Mouse (Mus musculus) adrenal gland (tissue): Measurements from ENCODE around the gene A630076J17Rik.

Experiments used
- intact Hi-C: fragments of 180-260 bp; cut with DNase I; formaldehyde crosslinking; loops from one replicate; pipeline ENCODE4 v1.15.1; 2025

A630076J17Rik gene

DNA sequence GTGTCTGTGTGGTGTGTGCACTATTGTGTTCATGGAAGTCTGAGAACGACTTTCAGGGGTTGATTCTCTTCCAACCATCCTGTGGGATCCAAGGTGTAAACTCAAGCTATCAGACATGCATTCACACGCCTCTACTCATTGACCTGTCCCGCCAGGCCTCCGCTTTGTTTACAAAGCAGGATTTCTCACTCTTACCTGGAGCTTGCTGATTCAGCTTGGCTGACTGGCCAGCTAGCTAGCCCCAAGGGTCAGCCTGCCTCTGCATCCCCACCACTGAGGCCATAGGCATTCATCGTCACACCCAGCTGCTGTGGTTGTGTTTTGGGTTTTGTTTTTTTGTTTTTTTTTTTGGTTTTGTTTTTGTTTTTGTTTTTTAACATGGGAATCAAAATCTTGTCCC, 1.2 kb upstream of the A630076J17Rik start:
- intact Hi-C loops: no loop called here

DNA sequence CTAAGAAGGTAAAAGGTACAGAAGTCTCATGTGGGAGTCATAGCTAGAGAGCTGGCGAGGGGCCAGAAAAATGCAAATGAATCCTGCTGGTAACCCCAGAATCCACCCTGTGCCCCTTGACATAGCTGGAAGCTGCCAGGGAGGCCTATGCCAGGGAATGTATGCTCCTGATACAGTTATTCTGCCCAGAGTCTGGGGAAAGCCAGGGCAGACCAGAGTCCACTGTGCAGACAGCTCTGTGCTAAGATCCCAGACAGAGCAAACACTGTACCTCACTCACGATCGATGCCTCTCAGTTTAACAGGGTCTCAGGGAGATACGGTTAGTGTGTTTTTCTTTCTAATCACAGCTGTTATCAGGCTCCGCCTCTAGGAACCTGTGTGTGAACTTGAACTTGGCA, 592 bp upstream of the A630076J17Rik start:
- intact Hi-C loops: loop anchor here (5.0 to 10.0 kb wide), 2 partner anchors 125 to 237 kb away; no protein-coding TSS in a partner anchor

GRCm38 (mm10) chr3:107231202-107231601, 788 bp downstream of the A630076J17Rik start:
- intact Hi-C loops: loop anchor here (5.0 to 10.0 kb wide), 2 partner anchors 124 to 236 kb away; no protein-coding TSS in a partner anchor

GRCm38 (mm10) chr3:107233351-107233813, 3.0 kb downstream of the A630076J17Rik start:
- intact Hi-C loops: loop anchor here (1.0 to 10.0 kb wide), 3 partner anchors 41 to 234 kb away; no protein-coding TSS in a partner anchor

DNA sequence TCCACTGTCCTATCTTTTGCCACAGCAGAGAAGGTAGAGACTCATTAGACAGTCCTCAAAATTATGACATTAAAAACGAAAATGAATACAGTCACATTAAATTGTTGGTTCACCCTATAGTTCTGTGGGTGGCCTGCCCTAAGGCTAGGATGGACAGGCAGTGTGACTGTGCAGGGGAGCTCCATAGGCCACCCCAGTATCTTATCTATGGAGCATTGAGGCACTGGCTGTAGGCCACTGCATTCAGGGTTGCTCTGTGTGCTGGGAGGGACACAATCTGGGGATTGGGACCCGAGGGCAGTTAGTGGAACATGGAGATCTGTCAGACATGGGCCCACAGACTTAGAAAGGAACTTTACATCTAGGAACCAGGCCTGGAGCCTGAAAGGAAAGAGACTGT, 3.5 kb downstream of the A630076J17Rik start:
- intact Hi-C loops: loop anchor here (1.0 to 10.0 kb wide), 3 partner anchors 40 to 233 kb away; no protein-coding TSS in a partner anchor

DNA sequence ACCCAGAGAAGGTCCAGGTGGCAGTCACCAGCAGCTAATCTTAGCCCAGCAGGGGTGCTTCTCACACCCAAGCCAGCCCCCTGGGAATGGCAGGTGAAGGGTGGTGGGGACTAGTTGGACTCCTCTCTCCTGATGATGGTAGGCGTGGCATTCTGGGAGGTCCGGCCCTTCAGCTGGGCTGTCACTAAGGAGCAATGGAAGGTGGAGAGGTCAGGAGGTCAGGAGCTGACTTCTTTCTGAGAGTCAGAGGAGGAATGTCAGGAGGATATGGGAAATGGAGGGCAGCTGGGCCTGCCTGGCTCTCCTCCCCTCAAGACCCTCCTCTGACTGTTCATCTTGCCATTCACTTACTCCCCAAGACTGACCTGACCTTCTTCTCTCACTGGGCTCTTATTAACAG, 7.6 kb downstream of the A630076J17Rik start:
- intact Hi-C loops: loop anchor here (10.0 kb wide), 1 partner anchor 117 kb away; no protein-coding TSS in a partner anchor

GRCm38 (mm10) chr3:107238471-107238980, 8.1 kb downstream of the A630076J17Rik start:
- intact Hi-C loops: loop anchor here (10.0 kb wide), 1 partner anchor 116 kb away; no protein-coding TSS in a partner anchor

DNA sequence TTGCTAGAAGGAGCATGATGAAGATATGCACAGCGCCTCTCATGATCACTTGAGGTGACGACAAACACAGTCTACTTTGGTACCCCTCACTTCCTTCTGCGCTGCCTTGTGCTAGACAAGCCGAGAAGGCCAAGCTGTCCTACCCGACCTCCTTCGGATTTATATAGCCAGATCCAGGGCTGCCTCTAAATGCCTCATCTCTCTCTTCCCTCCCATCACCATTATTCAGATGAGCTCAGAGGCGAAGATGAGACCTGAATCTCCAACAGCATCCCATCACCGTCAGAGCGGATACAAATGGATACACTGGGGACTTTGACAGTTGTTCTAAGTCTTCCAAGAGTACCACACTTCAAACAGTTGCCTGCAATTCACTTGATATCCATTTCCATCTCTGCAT, 9.2 kb downstream of the A630076J17Rik start, which contains the start of gene Prok1:
TSS of gene Prok1 (minus strand) at position 101 of the 400 bp plus-strand sequence.
- intact Hi-C loops: loop anchor here (10.0 kb wide), 1 partner anchor 115 kb away; no protein-coding TSS in a partner anchor

GRCm38 (mm10) chr3:107241389-107242094, 11.1 kb downstream of the A630076J17Rik start:
- intact Hi-C loops: no loop called here

- intact Hi-C loops: no loop called here
These were observed 16.5 kb downstream of the A630076J17Rik start for GRCm38 (mm10) chr3:107246876-107247275.

DNA sequence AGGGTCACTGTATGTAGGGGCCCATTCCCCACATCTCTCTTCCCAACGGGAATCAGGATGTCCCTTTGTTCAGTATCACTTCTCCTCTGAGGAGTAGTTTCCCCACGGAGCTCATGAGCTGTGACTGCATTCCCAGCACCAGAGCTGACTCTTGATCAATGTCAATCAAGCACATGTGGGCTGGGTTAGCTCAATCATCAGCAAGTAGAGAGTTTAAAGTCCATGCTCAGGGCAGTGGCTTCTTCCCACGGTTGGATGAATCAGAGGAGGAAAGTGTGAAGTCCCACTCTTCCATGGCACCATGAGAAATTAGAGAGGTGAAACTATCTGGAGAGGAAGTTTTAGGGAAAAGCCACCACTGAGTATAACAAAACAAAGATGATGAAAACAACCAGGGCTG, 18.6 kb downstream of the A630076J17Rik start:
- intact Hi-C loops: no loop called here

GRCm38 (mm10) chr3:107250320-107250719, 19.9 kb downstream of the A630076J17Rik start:
- intact Hi-C loops: no loop called here

GRCm38 (mm10) chr3:107252035-107252434, 21.6 kb downstream of the A630076J17Rik start:
- intact Hi-C loops: no loop called here

DNA sequence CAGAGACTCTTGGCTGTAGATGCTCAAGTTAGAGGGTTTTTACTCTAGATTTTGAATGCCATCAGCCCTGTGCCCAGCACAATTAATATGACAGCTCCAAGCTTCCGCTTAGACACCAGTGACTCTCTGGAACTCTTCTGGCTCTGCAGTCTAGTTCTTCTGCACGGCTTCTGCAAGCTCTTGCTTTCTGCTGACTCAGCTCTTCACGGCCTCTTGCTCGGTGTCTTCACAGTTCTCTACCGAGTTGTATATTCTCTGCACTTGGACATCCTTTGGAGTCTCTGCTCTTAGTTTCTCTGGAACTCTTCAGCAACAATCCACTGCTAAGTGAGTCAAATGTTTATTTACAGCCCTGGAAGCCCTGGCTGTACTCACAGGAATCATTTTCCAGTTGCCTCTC, 23.5 kb downstream of the A630076J17Rik start:
- intact Hi-C loops: no loop called here

GRCm38 (mm10) chr3:107255992-107256391, 25.6 kb downstream of the A630076J17Rik start:
- intact Hi-C loops: no loop called here

GRCm38 (mm10) chr3:107256724-107257123, 26.3 kb downstream of the A630076J17Rik start:
- intact Hi-C loops: no loop called here

DNA sequence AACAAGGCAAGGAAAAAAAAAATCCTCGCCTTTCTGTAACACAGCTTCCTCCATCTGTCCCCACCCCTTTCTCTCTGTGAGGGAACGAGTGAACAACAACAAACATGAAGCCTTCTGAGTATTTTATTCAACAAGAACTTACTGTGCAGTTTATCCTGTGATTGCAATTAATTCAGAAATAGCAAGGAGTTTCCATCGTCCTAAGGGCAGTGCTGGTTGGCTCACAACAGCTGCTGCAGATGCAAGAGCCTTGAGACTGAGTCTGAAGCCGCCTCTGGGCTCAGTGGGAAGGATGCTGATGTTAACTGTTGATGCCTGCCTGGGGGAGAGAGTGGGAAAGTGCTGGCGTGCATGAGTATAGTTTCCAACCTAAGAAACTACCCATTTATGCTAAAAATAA, 27.5 kb downstream of the A630076J17Rik start:
- intact Hi-C loops: no loop called here

DNA sequence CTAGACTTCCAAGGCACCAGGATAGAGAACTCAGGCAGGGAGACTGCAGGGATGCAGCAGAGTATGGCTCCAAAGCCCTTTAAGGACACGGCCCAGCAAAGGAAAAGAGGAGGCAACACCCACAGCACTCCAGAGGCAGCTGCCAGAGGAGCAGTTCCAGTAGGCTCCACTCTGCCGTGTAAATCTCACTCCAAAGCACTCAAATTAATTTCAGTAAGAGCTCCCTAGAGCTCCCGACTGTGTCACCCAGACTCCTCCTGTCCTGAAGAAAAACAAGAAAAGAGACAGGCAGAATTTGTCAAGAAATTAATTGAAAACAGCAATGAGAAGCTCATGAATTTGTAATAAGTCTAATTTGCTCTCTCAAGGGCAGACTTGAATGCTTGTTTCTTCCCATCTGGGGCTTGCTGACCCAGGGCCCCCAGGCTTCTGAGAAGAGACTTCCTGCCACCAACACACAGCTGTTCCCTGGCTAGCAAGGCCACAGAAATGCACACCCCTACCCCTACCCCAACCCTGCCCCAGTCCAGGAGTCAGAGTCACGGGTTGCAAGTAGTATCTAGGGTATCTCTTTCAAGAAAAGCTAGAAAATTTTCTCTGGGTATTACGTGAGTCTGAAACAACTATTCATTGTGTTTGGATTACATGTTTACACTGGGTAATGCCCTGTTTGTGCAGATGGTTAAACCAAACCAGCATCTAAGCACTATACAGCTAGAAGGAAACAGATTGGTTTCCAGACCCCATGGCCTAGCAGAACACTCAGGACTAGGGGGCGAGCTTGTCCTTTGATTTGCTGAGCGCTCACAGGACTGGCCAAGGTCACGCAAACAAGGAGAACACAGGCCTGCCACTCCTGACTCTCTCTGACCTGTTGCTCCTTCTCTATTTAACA, 30.8 kb downstream of the A630076J17Rik start:
- intact Hi-C loops: no loop called here

DNA sequence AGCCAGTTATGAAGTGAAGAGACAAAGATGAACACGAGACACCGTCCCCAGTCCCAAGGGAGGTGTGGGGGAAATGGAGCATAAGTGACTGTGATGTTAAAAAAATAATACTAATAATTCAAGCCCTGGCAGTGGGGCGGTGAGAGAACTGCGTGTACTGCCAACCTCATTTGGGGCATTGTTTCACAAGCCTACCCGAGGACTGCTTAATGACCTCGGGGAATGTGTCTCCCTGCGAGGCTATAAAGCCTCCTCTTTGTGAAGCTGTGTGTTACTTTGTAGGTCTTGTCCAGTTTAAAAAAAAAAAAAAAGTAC, 31.4 kb downstream of the A630076J17Rik start:
- intact Hi-C loops: no loop called here

GRCm38 (mm10) chr3:107266814-107267345, 36.5 kb downstream of the A630076J17Rik start:
- intact Hi-C loops: no loop called here

GRCm38 (mm10) chr3:107272433-107272832, 42.0 kb downstream of the A630076J17Rik start:
- intact Hi-C loops: loop anchor here (10.0 kb wide), 1 partner anchor 178 kb away; no protein-coding TSS in a partner anchor
